In genomic region chr6:84587471-84588101, GRCm38 (mm10) we compare ENCODE assay signal across 8 mouse cellular contexts. TPM values are rescaled to one million over a fixed set of nuclear protein-coding genes. Genes with fewer than 3 reads are reported as not detected.
A peak's percentile ranks its signal among the peaks of the same experiment; 100 is the strongest.
DNase-seq lines count a peak whose midpoint lies in the region; ATAC-seq and TF ChIP-seq lines count a peak whose summit lies in the region.

No protein-coding gene starts in this region.

- no peak overlapping the region for H3K27ac ChIP-seq in forebrain, embryonic 12.5 days
- H3K27ac ChIP-seq in hindbrain, embryonic 11.5 days (ENCODE audit: low read depth, low read length): peak overlapping the region; percentile 75
- peak overlapping the region; percentile 84 for H3K27ac ChIP-seq in limb, embryonic 14.5 days (replicated peaks; ENCODE audit: low read depth, low read length)
- no peak overlapping the region for H3K27ac ChIP-seq in midbrain, embryonic 15.5 days

- peaks cover 100% of the 10 kb centered on the region for H3K27me3 ChIP-seq in forebrain, embryonic 12.5 days
- H3K27me3 ChIP-seq in hindbrain, embryonic 11.5 days (ENCODE audit: control insufficient read depth, insufficient read depth, low read length): peaks cover 68% of the 10 kb centered on the region
- H3K27me3 ChIP-seq in limb, embryonic 14.5 days (ENCODE audit: control insufficient read depth, insufficient read depth, low read length): peaks cover 17% of the 10 kb centered on the region; the same call in 1 of the 2 replicates
- peaks cover 72% of the 10 kb centered on the region for H3K27me3 ChIP-seq in midbrain, embryonic 15.5 days (replicated peaks)

- H3K36me3 ChIP-seq in forebrain, embryonic 12.5 days (replicated peaks): no peaks in the 10 kb centered on the region
- no peaks in the 10 kb centered on the region for H3K36me3 ChIP-seq in hindbrain, embryonic 11.5 days (ENCODE audit: control insufficient read depth, insufficient read depth, low read length)
- peaks cover under 1% of the 10 kb centered on the region; the same call in 1 of the 2 replicates for H3K36me3 ChIP-seq in limb, embryonic 14.5 days (ENCODE audit: control insufficient read depth, insufficient read depth, low read length)
- no peaks in the 10 kb centered on the region for H3K36me3 ChIP-seq in midbrain, embryonic 15.5 days (replicated peaks)

- under 1% methylated on average over 51 of the region's 51 CpGs for WGBS in forebrain, embryonic 12.5 days
- under 1% methylated on average over 51 of the region's 51 CpGs for WGBS in hindbrain, embryonic 11.5 days
- WGBS in limb, embryonic 14.5 days: under 1% methylated on average over 50 of the region's 51 CpGs
- WGBS in midbrain, embryonic 15.5 days: under 1% methylated on average over 51 of the region's 51 CpGs

- peaks cover 72% of the 10 kb centered on the region for H3K4me1 ChIP-seq in forebrain, embryonic 12.5 days
- H3K4me1 ChIP-seq in hindbrain, embryonic 11.5 days (replicated peaks; ENCODE audit: control insufficient read depth, insufficient read depth, low read length): peaks cover 13% of the 10 kb centered on the region
- H3K4me1 ChIP-seq in limb, embryonic 14.5 days (ENCODE audit: control insufficient read depth, insufficient read depth, low read length): peaks cover 36% of the 10 kb centered on the region
- peaks cover 73% of the 10 kb centered on the region for H3K4me1 ChIP-seq in midbrain, embryonic 15.5 days

- H3K9me3 ChIP-seq in forebrain, embryonic 12.5 days: no peaks in the 10 kb centered on the region
- no peaks in the 10 kb centered on the region for H3K9me3 ChIP-seq in hindbrain, embryonic 11.5 days (ENCODE audit: control insufficient read depth, low read length)
- H3K9me3 ChIP-seq in limb, embryonic 14.5 days (ENCODE audit: control insufficient read depth, low read length): no peaks in the 10 kb centered on the region
- H3K9me3 ChIP-seq in midbrain, embryonic 15.5 days: no peaks in the 10 kb centered on the region

- 0 out of 2 replicates have a peak, but pooled peaks have one; percentile 36 for TF ChIP-seq POLR2A in limb, embryonic 14.5 days (IDR thresholded peaks at IDR 0.05; ENCODE audit: borderline replicate concordance, extremely low read depth, insufficient read depth, insufficient read length)

- H3K4me3 ChIP-seq in forebrain, embryonic 12.5 days (replicated peaks): peak overlapping the region; percentile 47
- H3K4me3 ChIP-seq in hindbrain, embryonic 11.5 days (ENCODE audit: low read depth, low read length): peak overlapping the region; percentile 55
- peak overlapping the region; percentile 58 for H3K4me3 ChIP-seq in limb, embryonic 14.5 days (replicated peaks; ENCODE audit: low read length)
- peak overlapping the region; percentile 45 for H3K4me3 ChIP-seq in midbrain, embryonic 15.5 days

- peak overlapping the region; percentile 51 for H3K9ac ChIP-seq in forebrain, embryonic 12.5 days
- H3K9ac ChIP-seq in hindbrain, embryonic 11.5 days (ENCODE audit: low read depth, low read length): peak overlapping the region; percentile 71
- H3K9ac ChIP-seq in limb, embryonic 14.5 days (ENCODE audit: low read depth, low read length, severe bottlenecking): peak overlapping the region; percentile 64
- H3K9ac ChIP-seq in midbrain, embryonic 15.5 days: peak overlapping the region; percentile 17

- H3K4me2 ChIP-seq in forebrain, embryonic 12.5 days: peak overlapping the region; percentile 91
- H3K4me2 ChIP-seq in hindbrain, embryonic 11.5 days (replicated peaks; ENCODE audit: low read depth, low read length): peak overlapping the region; percentile 88
- peak overlapping the region; percentile 87 for H3K4me2 ChIP-seq in limb, embryonic 14.5 days (replicated peaks; ENCODE audit: low read depth, low read length, severe bottlenecking)
- peak overlapping the region; percentile 93 for H3K4me2 ChIP-seq in midbrain, embryonic 15.5 days

- no peak for ATAC-seq in forebrain, embryonic 12.5 days (ENCODE audit: low FRiP score)
- ATAC-seq in hindbrain, embryonic 11.5 days (ENCODE audit: low FRiP score): no peak
- no peak for ATAC-seq in limb, embryonic 14.5 days (ENCODE audit: low FRiP score, low read depth)
- ATAC-seq in midbrain, embryonic 15.5 days (replicated peaks): no peak

- peak; percentile 67 for DNase-seq in thymus, postnatal 4 days
- DNase-seq in thymus, adult 18-20 months: no peak
- DNase-seq in hindbrain, embryonic 11.5 days (ENCODE audit: low spot score): peak; percentile 73
- peak; percentile 42 for DNase-seq in limb, embryonic 14.5 days (ENCODE audit: low spot score)
- no peak for DNase-seq in layer of hippocampus, postnatal 14 days (ENCODE audit: low spot score in 2 of 2)
- DNase-seq in right cerebral cortex, postnatal 14 days: no peak

RNA-seq across cellular contexts. Expression of gene Cyp26b1, which starts 6.1 kb away (rescaled TPM):
- polyA plus RNA-seq in forebrain, embryonic 12.5 days (2016; fragmentation: Nextera tagmentation; extraction: Ambion mirVana): 1.4 and 1.9 TPM in 2 replicates
- 19.2 and 19.4 TPM in 2 replicates for polyA plus RNA-seq in hindbrain, embryonic 11.5 days (2014; fragmentation: Nextera tagmentation; extraction: Ambion mirVana)
- polyA plus RNA-seq in limb, embryonic 14.5 days (2012; rRNA removed): 20.1 and 26.1 TPM in 2 replicates
- polyA plus RNA-seq in limb, embryonic 14.5 days (2014; fragmentation: Nextera tagmentation; extraction: Ambion mirVana): 10.0 and 13.0 TPM in 2 replicates
- polyA plus RNA-seq in midbrain, embryonic 15.5 days (2015; fragmentation: Nextera tagmentation; extraction: Ambion mirVana): 14.0 and 21.0 TPM in 2 replicates
- total RNA-seq in layer of hippocampus, postnatal 14 days (2021): 10 to 100 TPM; 12.0 to 16.9 TPM

Comparison
In these comparisons a context has a peak if more than half of its experiments do, and no peak if none do; other contexts are left out.
1. DNase-seq: peak in thymus, postnatal 4 days (single experiment), hindbrain, embryonic 11.5 days (single experiment) and limb, embryonic 14.5 days (single experiment); none in thymus, adult 18-20 months (0 of 2), layer of hippocampus, postnatal 14 days (0 of 2) and right cerebral cortex, postnatal 14 days (single experiment).
2. H3K27ac ChIP-seq: peak in hindbrain, embryonic 11.5 days (single experiment) and limb, embryonic 14.5 days (single experiment); none in forebrain, embryonic 12.5 days (single experiment) and midbrain, embryonic 15.5 days (single experiment).
3. H3K9ac ChIP-seq: peak in every context shown above with its lines; median percentile 71 in hindbrain, embryonic 11.5 days; 64 in limb, embryonic 14.5 days; 51 in forebrain, embryonic 12.5 days; 17 in midbrain, embryonic 15.5 days.
4. Peak in every context shown above with its lines, with median percentiles within 50 percentile points of each other: H3K4me2 ChIP-seq and H3K4me3 ChIP-seq.